ENCODE assay signal across 18 mouse cellular contexts in genomic region chr9:68985046-68985445, GRCm38 (mm10).
"Had no signal": no experiment of that assay in that cellular context is flagged by ENCODE, and none has a peak within 500 bp of the region (broad histone marks: within the 10 kb centered on the region; RNA-seq: fewer than 3 reads in every experiment).

No protein-coding gene starts in this region.

- H3K9ac ChIP-seq: liver, embryonic 13.5 days; liver, embryonic 15.5 days; liver, postnatal 0 days; lung, embryonic 15.5 days; midbrain, embryonic 12.5 days; neural tube, embryonic 12.5 days had no signal

- DNase-seq: liver, embryonic 13.5 days; liver, postnatal 0 days; lung, adult 2 months; lung, postnatal 14 days; lung, postnatal 36 days; right cerebral cortex, postnatal 25 days; right cerebral cortex, postnatal 4 days; spleen, adult 18-20 months; thymus, adult 18-20 months; thymus, postnatal 14 days; thymus, postnatal 36 days had no signal

- H3K27me3 ChIP-seq: liver, embryonic 13.5 days; liver, embryonic 15.5 days; lung, embryonic 15.5 days; megakaryocyte, embryonic 14.5 days had no signal

- H3K4me1 ChIP-seq: liver, embryonic 13.5 days; liver, embryonic 15.5 days; megakaryocyte, embryonic 14.5 days; neural tube, embryonic 12.5 days had no signal

- H3K4me2 ChIP-seq: liver, embryonic 13.5 days; liver, embryonic 15.5 days; lung, embryonic 15.5 days; midbrain, embryonic 12.5 days; neural tube, embryonic 12.5 days had no signal

- H3K27ac ChIP-seq: liver, embryonic 13.5 days; liver, embryonic 15.5 days; lung, embryonic 15.5 days; macrophage; midbrain, embryonic 12.5 days; neural tube, embryonic 12.5 days had no signal

- H3K9me3 ChIP-seq: liver, embryonic 13.5 days; liver, embryonic 15.5 days; lung, embryonic 15.5 days; megakaryocyte, embryonic 14.5 days; midbrain, embryonic 12.5 days; neural tube, embryonic 12.5 days had no signal

- H3K4me3 ChIP-seq: liver, embryonic 13.5 days; liver, embryonic 15.5 days; lung, embryonic 15.5 days; megakaryocyte, embryonic 14.5 days; midbrain, embryonic 12.5 days; neural tube, embryonic 12.5 days had no signal

- ATAC-seq: liver, postnatal 0 days; lung, postnatal 0 days had no signal

- H3K36me3 ChIP-seq: liver, embryonic 13.5 days; liver, embryonic 15.5 days; lung, embryonic 15.5 days; midbrain, embryonic 12.5 days; neural tube, embryonic 12.5 days had no signal
